In genomic region chr15:102404608-102405488, GRCm38 (mm10) we compare ENCODE assay signal across 8 mouse cellular contexts. TPM values are rescaled to one million over a fixed set of nuclear protein-coding genes. Genes with fewer than 3 reads are reported as not detected.
DNase-seq lines count a peak whose midpoint lies in the region; ATAC-seq and TF ChIP-seq lines count a peak whose summit lies in the region.

No protein-coding gene starts in this region.

- H3K4me1 ChIP-seq in heart, embryonic 14.5 days (ENCODE audit: control insufficient read depth in 2 of 2, insufficient read depth in 2 of 2, low read length in 2 of 2) = peaks cover 1 to 31% of the 10 kb centered on the region in 2 experiments; a peak in 3 of 4 replicates
- H3K4me1 ChIP-seq in liver, postnatal 0 days (ENCODE audit: insufficient read depth) = peaks cover 36% of the 10 kb centered on the region

- DNase-seq in layer of hippocampus, adult 9-10 months (ENCODE audit: low spot score) = peak; percentile 82
- no peak for DNase-seq in layer of hippocampus, postnatal 36 days
- DNase-seq in c-Kit-negative CD71-positive TER-119-positive erythroid progenitor cells, embryonic 14.5 days (ENCODE audit: low read depth, low spot score) = peak; percentile 42
- DNase-seq in liver, postnatal 0 days = no peak
- no peak for DNase-seq in adrenal gland, postnatal 10 days
- DNase-seq in adrenal gland, adult 2 months = no peak
- DNase-seq in thymus, postnatal 0 days (ENCODE audit: low spot score) = no peak

- H3K9ac ChIP-seq in heart, embryonic 14.5 days (ENCODE audit: low read length) = peak overlapping the region; percentile 89
- peak overlapping the region; percentile 70 for H3K9ac ChIP-seq in liver, postnatal 0 days (replicated peaks)

- WGBS in heart, embryonic 14.5 days = 15% methylated on average over 34 of the region's 34 CpGs
- 14% methylated on average over 34 of the region's 34 CpGs for WGBS in liver, postnatal 0 days (ENCODE audit: insufficient replicate concordance)

- peak; percentile 76 for TF ChIP-seq CTCF in liver, postnatal 0 days (IDR thresholded peaks at IDR 0.05; ENCODE audit: low read depth)

- peak overlapping the region; percentile 72 for H3K4me2 ChIP-seq in heart, embryonic 14.5 days (ENCODE audit: low read length)
- peak overlapping the region; percentile 68 for H3K4me2 ChIP-seq in liver, postnatal 0 days (ENCODE audit: low read depth, low read length)

- no peak; the same call in 1 of the 2 replicates for ATAC-seq in heart, embryonic 14.5 days (ENCODE audit: insufficient number of reproducible peaks, insufficient read depth, low FRiP score, low read depth)
- ATAC-seq in liver, postnatal 0 days = peak; percentile 22

- H3K4me3 ChIP-seq in heart, embryonic 14.5 days (ENCODE audit: control insufficient read depth in 1 of 2, insufficient read depth in 1 of 2, low read depth in 1 of 2, low read length in 2 of 2) = peak overlapping the region; percentile 53 to 62
- H3K4me3 ChIP-seq in liver, postnatal 0 days (ENCODE audit: low read depth, low read length) = peak overlapping the region; percentile 54

- peak overlapping the region; percentile 100 for H3K27ac ChIP-seq in heart, embryonic 14.5 days (replicated peaks in 1 of 2; ENCODE audit: control insufficient read depth in 1 of 2, insufficient read depth in 1 of 2, low read depth in 2 of 2, low read length in 2 of 2)
- peak overlapping the region; percentile 99 for H3K27ac ChIP-seq in liver, postnatal 0 days (ENCODE audit: low read depth)

- no peaks in the 10 kb centered on the region for H3K27me3 ChIP-seq in heart, embryonic 14.5 days (ENCODE audit: control insufficient read depth, insufficient read depth, low read length)
- no peaks in the 10 kb centered on the region for H3K27me3 ChIP-seq in liver, postnatal 0 days (ENCODE audit: insufficient read depth, low read length)

- TF ChIP-seq EP300 in liver, postnatal 0 days (IDR thresholded peaks at IDR 0.05; ENCODE audit: low read depth) = no peak

- no peaks in the 10 kb centered on the region for H3K9me3 ChIP-seq in heart, embryonic 14.5 days (ENCODE audit: control insufficient read depth, low read length)
- no peaks in the 10 kb centered on the region for H3K9me3 ChIP-seq in liver, postnatal 0 days (ENCODE audit: low read length)

- peaks cover 25% of the 10 kb centered on the region for H3K36me3 ChIP-seq in heart, embryonic 14.5 days (ENCODE audit: control insufficient read depth, insufficient read depth, low read length)
- H3K36me3 ChIP-seq in liver, postnatal 0 days (replicated peaks; ENCODE audit: insufficient read depth, low read length) = peaks cover 23% of the 10 kb centered on the region

RNA-seq across cellular contexts. Expression of gene Sp1, which starts 1.1 kb away (rescaled TPM):
- 10 to 100 TPM; 22.4 to 23.1 TPM for total RNA-seq in layer of hippocampus, postnatal 36 days (2021)
- polyA plus RNA-seq in heart, embryonic 14.5 days (2014; fragmentation: Nextera tagmentation; extraction: Ambion mirVana) = 8.0 and 8.2 TPM in 2 replicates
- polyA plus RNA-seq in liver, postnatal 0 days (2015; fragmentation: Nextera tagmentation; extraction: Ambion mirVana) = 2.8 and 2.9 TPM in 2 replicates
- 10 to 100 TPM; 67.8 to 83.4 TPM for total RNA-seq in adrenal gland, postnatal 10 days (2021)
- 10 to 100 TPM; 71.7 to 72.1 TPM for total RNA-seq in adrenal gland, adult 2 months (2021)
- polyA plus RNA-seq in adrenal gland, adult 2 months (2012; rRNA removed) = 8.5 and 11.1 TPM in 2 replicates
- polyA plus RNA-seq in thymus, postnatal 0 days (2015; fragmentation: Nextera tagmentation; extraction: Ambion mirVana) = 9.7 and 10.9 TPM in 2 replicates

RNA-seq across cellular contexts. Expression of gene Sp7, which starts 37.9 kb away (rescaled TPM):
- total RNA-seq in layer of hippocampus, postnatal 36 days (2021) = under 1 TPM; 0.38 to 0.57 TPM
- 0.22 TPM in 1 of 2 replicates, not detected in the other for polyA plus RNA-seq in heart, embryonic 14.5 days (2014; fragmentation: Nextera tagmentation; extraction: Ambion mirVana)
- polyA plus RNA-seq in liver, postnatal 0 days (2015; fragmentation: Nextera tagmentation; extraction: Ambion mirVana) = not detected in 2 replicates
- 1 to 10 TPM in 1 of 2 experiments, under 1 TPM in 1; 0.15 to 2.3 TPM for total RNA-seq in adrenal gland, postnatal 10 days (2021)
- total RNA-seq in adrenal gland, adult 2 months (2021) = under 1 TPM; 0.09 to 0.14 TPM
- polyA plus RNA-seq in adrenal gland, adult 2 months (2012; rRNA removed) = 0.50 and 0.55 TPM in 2 replicates
- polyA plus RNA-seq in thymus, postnatal 0 days (2015; fragmentation: Nextera tagmentation; extraction: Ambion mirVana) = 0.10 and 0.13 TPM in 2 replicates

RNA-seq across cellular contexts. Expression of gene Amhr2, which starts 40.3 kb away (rescaled TPM):
- under 1 TPM; 0.42 to 0.51 TPM for total RNA-seq in layer of hippocampus, postnatal 36 days (2021)
- polyA plus RNA-seq in heart, embryonic 14.5 days (2014; fragmentation: Nextera tagmentation; extraction: Ambion mirVana) = 2.1 and 3.1 TPM in 2 replicates
- polyA plus RNA-seq in liver, postnatal 0 days (2015; fragmentation: Nextera tagmentation; extraction: Ambion mirVana) = 0.36 and 0.60 TPM in 2 replicates
- total RNA-seq in adrenal gland, postnatal 10 days (2021) = 1 to 10 TPM; 1.7 to 2.1 TPM
- total RNA-seq in adrenal gland, adult 2 months (2021) = 1 to 10 TPM; 1.0 to 1.6 TPM
- polyA plus RNA-seq in adrenal gland, adult 2 months (2012; rRNA removed) = 1.3 and 2.5 TPM in 2 replicates
- 1.8 and 2.1 TPM in 2 replicates for polyA plus RNA-seq in thymus, postnatal 0 days (2015; fragmentation: Nextera tagmentation; extraction: Ambion mirVana)

RNA-seq across cellular contexts. Expression of gene Prr13, which starts 54.0 kb away (rescaled TPM):
- total RNA-seq in layer of hippocampus, postnatal 36 days (2021) = 10 to 100 TPM; 40.6 to 41.0 TPM
- polyA plus RNA-seq in heart, embryonic 14.5 days (2014; fragmentation: Nextera tagmentation; extraction: Ambion mirVana) = 108 and 114 TPM in 2 replicates
- 76.0 and 77.2 TPM in 2 replicates for polyA plus RNA-seq in liver, postnatal 0 days (2015; fragmentation: Nextera tagmentation; extraction: Ambion mirVana)
- 10 to 100 TPM; 46.9 to 53.1 TPM for total RNA-seq in adrenal gland, postnatal 10 days (2021)
- 100 to 1,000 TPM; 105 to 197 TPM for total RNA-seq in adrenal gland, adult 2 months (2021)
- polyA plus RNA-seq in adrenal gland, adult 2 months (2012; rRNA removed) = 213 and 313 TPM in 2 replicates
- 88.9 and 90.3 TPM in 2 replicates for polyA plus RNA-seq in thymus, postnatal 0 days (2015; fragmentation: Nextera tagmentation; extraction: Ambion mirVana)

RNA-seq across cellular contexts. Expression of gene Aaas, which starts 54.3 kb away (rescaled TPM):
- 10 to 100 TPM; 21.4 to 24.2 TPM for total RNA-seq in layer of hippocampus, postnatal 36 days (2021)
- polyA plus RNA-seq in heart, embryonic 14.5 days (2014; fragmentation: Nextera tagmentation; extraction: Ambion mirVana) = 45.0 and 48.4 TPM in 2 replicates
- polyA plus RNA-seq in liver, postnatal 0 days (2015; fragmentation: Nextera tagmentation; extraction: Ambion mirVana) = 15.6 and 18.8 TPM in 2 replicates
- 10 to 100 TPM; 21.4 to 24.7 TPM for total RNA-seq in adrenal gland, postnatal 10 days (2021)
- 10 to 100 TPM; 16.8 to 18.1 TPM for total RNA-seq in adrenal gland, adult 2 months (2021)
- polyA plus RNA-seq in adrenal gland, adult 2 months (2012; rRNA removed) = 44.9 and 46.6 TPM in 2 replicates
- 56.8 and 61.7 TPM in 2 replicates for polyA plus RNA-seq in thymus, postnatal 0 days (2015; fragmentation: Nextera tagmentation; extraction: Ambion mirVana)

Comparison
In these comparisons a context has a peak if more than half of its experiments do, and no peak if none do; other contexts are left out.
1. DNase-seq: peak in layer of hippocampus, adult 9-10 months (single experiment) and c-Kit-negative CD71-positive TER-119-positive erythroid progenitor cells, embryonic 14.5 days (single experiment); none in layer of hippocampus, postnatal 36 days (0 of 2), liver, postnatal 0 days (single experiment), adrenal gland, postnatal 10 days (single experiment), adrenal gland, adult 2 months (single experiment) and thymus, postnatal 0 days (single experiment).